Mouse (Mus musculus): Measurements from ENCODE around the gene Ptpro.

- no peak for TF ChIP-seq ZC3H11A (IDR thresholded peaks at IDR 0.05; ENCODE audit: low read depth, low read length)
- TF ChIP-seq CTCF (conservative IDR thresholded peaks at IDR 0.05 in 1 of 2, IDR thresholded peaks at IDR 0.05 in 1 of 2; ENCODE audit: low read depth in 2 of 2, low read length in 2 of 2), result no peak
- TF ChIP-seq ZMIZ1 (IDR thresholded peaks at IDR 0.05; ENCODE audit: low read depth, low read length), result no peak
- TF ChIP-seq NELFE (IDR thresholded peaks at IDR 0.05; ENCODE audit: low read depth, low read length), result no peak
- no peak for TF ChIP-seq JUND (conservative IDR thresholded peaks at IDR 0.05; ENCODE audit: low read depth, low read length)
- no peak for TF ChIP-seq EP300 (IDR thresholded peaks at IDR 0.05; ENCODE audit: low read length)
- no peak for TF ChIP-seq POLR2A (IDR thresholded peaks at IDR 0.05; ENCODE audit: low read depth, low read length)
- TF ChIP-seq HCFC1 (IDR thresholded peaks at IDR 0.05; ENCODE audit: low read depth, low read length), result no peak
- no peak for TF ChIP-seq RAD21 (IDR thresholded peaks at IDR 0.05; ENCODE audit: low read depth, low read length)
Observed at GRCm38 (mm10) chr6:137382546-137382945, 130.4 kb downstream of the Ptpro start.
